Mouse (Mus musculus) stomach, postnatal 0 days (tissue): Measurements from ENCODE around the gene Mrps18c.

Experiments
- CTCF ChIP-seq: IDR thresholded peaks from 2 replicates; pipeline ENCODE4 v1.5.1; 2016; ENCODE audit warnings: antibody characterized with exemption, low read depth, mild to moderate bottlenecking, moderate library complexity
- EP300 ChIP-seq: optimal IDR thresholded peaks from 2 replicates; pipeline ENCODE3; 2016; ENCODE audit warnings: antibody characterized with exemption

GRCm38 (mm10) chr5:100779002-100779401, 19.4 kb upstream of the Mrps18c start:
- no peak for TF ChIP-seq CTCF
- no peak for TF ChIP-seq EP300
